Mouse (Mus musculus) liver, adult 2 months (tissue): ENCODE results near the gene Sugt1.
A peak's percentile ranks its signal among the peaks of the same experiment; 100 is the strongest.

Experiments
- CTCF ChIP-seq: fragments of 200-500 bp; IDR thresholded peaks from 2 replicates; pipeline ENCODE4 v1.5.1; 2011; ENCODE audit warnings: low read depth, low read length, control low read depth
- POLR2A ChIP-seq: fragments of 200-500 bp; IDR thresholded peaks from 2 replicates; pipeline ENCODE4 v1.6.1; 2011; ENCODE audit warnings: low read length, control low read depth; ENCODE audit not compliant: insufficient read depth; ENCODE audit errors: extremely low read depth

GRCm38 (mm10) chr14:79661005-79661917, 73.8 kb downstream of the Sugt1 start:
- TF ChIP-seq POLR2A (no peak), CTCF (peak; percentile 98)
